Mouse (Mus musculus) kidney, adult 2 months (tissue): ENCODE data around the gene Crybb2. TPM values are rescaled to one million over a fixed set of nuclear protein-coding genes. Genes with fewer than 3 reads are reported as not detected.

ENCODE experiments used
- DNase-seq: peaks from one replicate; pipeline ENCODE4 v3.0.0; 2021
- H3K27ac ChIP-seq: fragments of 200-500 bp; 2 replicates; pipeline ENCODE4 v1.5.1; 2012; ENCODE audit warnings: low read depth, low read length, control low read depth, inconsistent platforms; ENCODE audit not compliant: insufficient read depth
- H3K27me3 ChIP-seq: fragments of 200-500 bp; replicated peaks from 2 replicates; pipeline ENCODE4 v1.6.1; 2012; ENCODE audit warnings: mild to moderate bottlenecking, moderate library complexity, low read length, inconsistent platforms; ENCODE audit not compliant: control insufficient read depth, insufficient read depth
- H3K36me3 ChIP-seq: fragments of 200-500 bp; 2 replicates; pipeline ENCODE4 v1.6.1; 2012; ENCODE audit warnings: mild to moderate bottlenecking, moderate library complexity, low read length, inconsistent platforms; ENCODE audit not compliant: control insufficient read depth, insufficient read depth
- H3K4me1 ChIP-seq: fragments of 200-500 bp; 2 replicates; pipeline ENCODE4 v1.6.1; 2011; ENCODE audit warnings: low read length; ENCODE audit not compliant: control insufficient read depth, insufficient read depth
- H3K4me3 ChIP-seq: fragments of 200-500 bp; 2 replicates; pipeline ENCODE4 v1.5.1; 2011; ENCODE audit warnings: mild to moderate bottlenecking, low read depth, low read length, control low read depth; ENCODE audit not compliant: insufficient read depth
- CTCF ChIP-seq: fragments of 200-500 bp; conservative IDR thresholded peaks from 2 replicates; pipeline ENCODE4 v1.5.1; 2011; ENCODE audit warnings: low read depth, mild to moderate bottlenecking, control low read depth, low read length, moderate library complexity, mixed read lengths; ENCODE audit not compliant: insufficient read depth, insufficient read length
- POLR2A ChIP-seq: fragments of 200-500 bp; IDR thresholded peaks from one replicate; pipeline ENCODE4 v1.6.1; 2011; ENCODE audit warnings: low read depth, low read length, control low read depth
- WGBS: fragments of 180-500 bp; shearing (Covaris S2); methylation state at CpG from one replicate; pipeline ENCODE4 v1.1.7; 2018; 5-methylcytosine and 5-hydroxymethylcytosine counted together
- polyA plus RNA-seq: library from polyadenylated mRNA; depleted of rRNA; stranded (reverse); fragments of >200 nt; gene quantifications from 2 replicates; pipeline ENCODE4 v1.2.3, GENCODE M21; 2012

Gene Crybb2
- polyA plus RNA-seq, 1 experiment, result not detected

DNA sequence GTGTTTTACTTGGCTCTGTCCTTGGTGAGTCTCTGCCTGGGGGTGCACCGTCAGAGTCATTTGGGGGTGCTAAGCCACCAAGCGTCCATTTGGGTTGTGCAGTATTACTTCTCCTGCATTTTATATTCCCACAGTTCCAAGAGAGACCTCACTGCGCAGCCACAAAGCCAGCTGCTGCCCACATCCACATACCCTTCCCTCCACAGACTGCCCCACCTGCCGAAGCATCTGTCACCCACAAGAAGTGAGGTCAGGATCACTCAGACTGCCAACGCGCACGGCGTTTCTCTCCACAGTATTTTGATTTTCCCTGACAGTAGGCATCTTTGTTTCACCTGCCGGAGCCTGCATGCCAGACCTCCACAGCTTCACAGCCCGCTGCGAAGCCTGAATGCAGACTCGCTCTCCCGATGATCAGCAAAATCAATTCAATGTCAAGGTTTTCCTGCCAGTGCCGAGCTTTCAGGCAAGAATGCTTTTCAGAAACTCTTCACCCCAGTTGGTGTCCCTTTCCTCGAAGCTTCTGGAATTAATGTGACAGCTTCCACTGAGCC is 38.6 kb downstream of the Crybb2 start:
- no peaks in the 10 kb centered on the region for H3K4me1 ChIP-seq
- no peak overlapping the region for H3K4me3 ChIP-seq
- no peak for TF ChIP-seq CTCF
- TF ChIP-seq POLR2A, result no peak
- WGBS, result 61% methylated on average over 15 of the region's 15 CpGs
- H3K36me3 ChIP-seq, result no peaks in the 10 kb centered on the region
- DNase-seq, result no peak
- no peak overlapping the region for H3K27ac ChIP-seq
- no peaks in the 10 kb centered on the region for H3K27me3 ChIP-seq

DNA sequence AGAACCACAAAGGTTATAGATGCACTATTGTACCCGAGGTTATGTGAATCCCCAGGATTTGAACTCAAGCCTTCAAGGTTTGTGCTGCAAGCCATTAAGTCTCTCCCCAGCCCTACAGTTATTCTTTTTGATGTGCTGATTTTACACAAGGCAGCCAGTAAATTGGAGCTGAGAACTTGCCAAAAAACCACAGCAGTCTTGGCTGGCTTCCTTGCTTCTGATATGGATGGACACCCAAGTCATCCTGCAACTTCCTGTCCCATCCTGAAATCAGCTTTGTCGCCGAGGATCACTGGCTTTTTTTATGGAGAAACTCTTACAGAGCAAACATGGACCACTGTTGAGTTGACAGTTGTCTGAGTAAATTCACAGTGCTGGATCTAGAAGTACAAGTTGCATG is 39.8 kb downstream of the Crybb2 start:
- Histone ChIP-seq H3K4me3 (no peak overlapping the region), H3K27ac (no peak overlapping the region), H3K4me1 (no peaks in the 10 kb centered on the region), H3K36me3 (no peaks in the 10 kb centered on the region), H3K27me3 (no peaks in the 10 kb centered on the region)
- WGBS, result 54% methylated on average over 3 of the region's 3 CpGs
- peak; percentile 15 for DNase-seq
- TF ChIP-seq POLR2A (no peak), CTCF (no peak)

DNA sequence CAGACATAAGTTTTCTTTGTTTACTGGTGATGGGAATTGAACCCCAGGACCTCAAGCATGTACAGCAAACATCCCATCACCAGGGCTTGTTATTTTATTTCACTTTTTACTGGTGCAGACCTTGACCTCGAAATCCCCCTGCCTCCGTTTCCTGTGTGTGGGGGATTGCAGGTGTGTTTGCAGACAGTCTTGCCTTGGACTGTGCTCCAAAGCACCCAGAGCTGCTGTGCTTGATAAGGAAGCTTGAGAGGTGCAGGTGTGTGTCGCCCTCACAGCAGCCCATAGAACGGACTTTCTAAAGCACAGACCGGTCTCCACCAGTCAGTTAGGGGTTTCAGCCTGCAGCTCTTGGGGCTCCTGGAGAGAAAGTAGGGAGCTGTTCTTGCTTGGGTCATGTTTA is 43.2 kb downstream of the Crybb2 start:
- Histone ChIP-seq H3K36me3 (no peaks in the 10 kb centered on the region), H3K4me3 (no peak overlapping the region), H3K4me1 (0 out of 2 replicates have a peak, but pooled peaks cover 5% of the 10 kb centered on the region), H3K27ac (no peak overlapping the region), H3K27me3 (no peaks in the 10 kb centered on the region)
- 85% methylated on average over 5 of the region's 5 CpGs for WGBS
- no peak for DNase-seq
- TF ChIP-seq CTCF (no peak), POLR2A (no peak)

DNA sequence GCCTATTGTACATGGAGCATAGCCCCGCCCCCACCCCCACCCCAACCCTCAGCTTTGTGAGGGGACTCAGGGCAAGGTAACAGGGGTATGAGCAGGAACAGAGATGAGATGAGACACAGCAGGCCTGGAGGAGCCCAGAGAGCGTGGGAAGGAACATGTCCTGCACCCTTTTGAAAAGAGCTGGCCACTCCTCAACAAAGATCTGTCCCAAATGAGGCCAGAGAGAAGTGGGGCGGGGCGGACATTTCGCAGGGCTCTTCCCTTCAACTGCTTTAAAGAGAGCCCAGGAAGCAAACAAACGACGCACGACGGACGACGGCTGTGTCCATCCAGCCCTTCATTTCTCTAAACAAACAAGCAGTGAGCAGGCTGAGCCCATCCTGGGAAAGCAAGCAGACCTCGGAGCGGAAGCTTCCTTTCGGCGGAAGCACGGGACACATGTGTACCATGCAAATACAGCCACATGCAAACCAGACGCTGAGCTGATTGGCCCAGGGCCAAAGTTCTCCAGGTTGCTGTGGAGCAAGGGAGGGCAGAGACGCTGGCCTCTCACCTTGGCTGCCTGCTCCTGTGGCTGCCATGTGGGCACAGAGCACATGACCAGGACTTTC is 45.7 kb downstream of the Crybb2 start:
- no peaks in the 10 kb centered on the region for H3K27me3 ChIP-seq
- TF ChIP-seq POLR2A, result no peak
- TF ChIP-seq CTCF, result no peak
- 0 out of 2 replicates have a peak, but pooled peaks cover 5% of the 10 kb centered on the region for H3K4me1 ChIP-seq
- peak; percentile 64 for DNase-seq
- WGBS, result 21% methylated on average over 18 of the region's 18 CpGs
- no peak overlapping the region for H3K4me3 ChIP-seq
- no peak overlapping the region for H3K27ac ChIP-seq
- no peaks in the 10 kb centered on the region for H3K36me3 ChIP-seq

DNA sequence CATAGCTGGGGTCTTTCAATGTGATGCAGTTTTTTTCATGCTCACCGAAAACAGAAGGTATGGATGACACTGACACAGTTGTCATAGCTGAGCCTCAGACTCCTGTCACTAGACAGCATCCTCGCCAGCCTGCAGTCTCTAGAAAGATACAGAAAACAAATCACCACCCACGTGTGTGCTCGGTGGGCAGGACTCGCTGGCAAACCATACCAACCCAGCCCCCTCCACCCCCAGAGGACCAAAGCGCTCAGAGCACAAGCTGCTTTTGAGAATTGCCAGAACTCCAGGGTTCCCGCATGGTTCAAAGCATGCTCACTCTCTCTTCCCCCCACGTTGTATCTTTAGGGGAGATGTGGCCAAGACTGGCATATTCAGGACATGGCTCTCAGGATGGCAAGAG is 51.7 kb downstream of the Crybb2 start:
- Histone ChIP-seq H3K27me3 (no peaks in the 10 kb centered on the region), H3K27ac (no peak overlapping the region), H3K4me3 (no peak overlapping the region), H3K36me3 (no peaks in the 10 kb centered on the region), H3K4me1 (no peaks in the 10 kb centered on the region)
- TF ChIP-seq CTCF (no peak), POLR2A (no peak)
- no peak for DNase-seq
- WGBS, result 73% methylated on average over 8 of the region's 8 CpGs

DNA sequence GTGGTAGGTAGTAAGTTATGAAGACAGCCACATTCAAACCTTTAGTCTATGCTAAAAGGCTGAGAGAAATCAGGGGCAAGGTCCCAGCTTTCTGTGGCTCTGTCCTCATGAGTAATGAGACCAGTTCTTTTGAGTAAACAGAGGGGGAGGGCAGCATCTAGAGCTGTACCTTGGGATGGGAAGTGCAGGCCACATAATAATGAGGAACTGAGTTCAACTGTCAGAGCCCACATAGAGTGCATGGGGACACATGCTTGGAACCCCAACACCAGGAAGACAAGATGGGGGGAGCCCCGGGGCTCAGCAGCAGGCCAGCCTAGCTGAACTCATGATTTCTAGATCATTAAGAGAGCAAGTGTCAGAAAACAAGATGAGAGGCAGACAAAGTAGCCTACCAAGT is 52.9 kb downstream of the Crybb2 start:
- TF ChIP-seq CTCF (no peak), POLR2A (no peak)
- 94% methylated on average over 1 of the region's 1 CpGs for WGBS
- Histone ChIP-seq H3K4me3 (no peak overlapping the region), H3K4me1 (no peaks in the 10 kb centered on the region), H3K27me3 (no peaks in the 10 kb centered on the region), H3K27ac (no peak overlapping the region), H3K36me3 (no peaks in the 10 kb centered on the region)
- no peak for DNase-seq

DNA sequence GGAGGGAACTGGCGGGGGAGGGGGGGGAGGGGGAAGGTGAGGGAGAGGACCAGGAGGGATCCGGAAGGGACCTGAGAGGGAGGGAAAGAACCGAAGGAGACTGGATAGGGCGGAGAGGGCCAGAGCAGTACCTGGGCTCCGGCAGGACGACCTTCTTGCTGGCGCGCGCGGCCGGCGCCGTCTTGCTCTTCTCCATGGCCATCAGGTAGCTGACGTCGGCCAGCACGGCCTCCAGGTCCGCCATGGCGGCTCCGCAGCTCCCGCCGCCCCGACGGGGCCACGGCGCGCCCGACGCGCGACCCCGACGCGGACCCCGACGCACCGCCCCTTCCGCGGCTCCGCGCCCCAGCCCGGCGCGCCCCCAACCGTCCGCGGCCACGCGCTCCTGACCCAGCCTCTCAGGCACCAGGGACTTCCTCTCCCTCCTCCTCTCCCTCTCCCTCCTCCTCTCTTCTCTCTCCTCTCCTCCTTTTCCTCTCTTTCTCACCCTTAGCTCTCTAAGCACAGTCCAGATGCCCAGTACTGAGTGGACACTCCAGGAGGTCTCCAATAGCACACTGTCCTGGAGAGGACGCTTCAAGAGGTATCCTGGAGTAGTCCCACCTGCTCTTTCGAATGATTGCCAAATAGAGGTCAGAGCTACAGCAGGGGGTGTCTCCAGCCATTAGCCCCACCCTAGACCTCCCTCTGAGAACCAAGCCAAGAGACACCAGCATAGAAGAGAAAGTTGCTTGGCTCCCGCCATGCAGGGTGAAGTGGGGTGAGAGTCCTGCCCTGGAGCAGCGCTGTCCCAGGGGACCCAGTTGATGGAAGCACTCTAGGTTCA is 54.5 kb downstream of the Crybb2 start, which contains the start of gene Grk3:
Grk3 (minus strand) TSS at position 556 of the 826 bp plus-strand sequence.
- H3K4me3 ChIP-seq, result peak within 1 kb of the TSS; percentile 56
- H3K27ac ChIP-seq, result peak within 1 kb of the TSS; percentile 78
- TF ChIP-seq POLR2A, result no peak
- no peak for TF ChIP-seq CTCF
- H3K36me3 ChIP-seq, result no peaks in the 10 kb centered on the region
- H3K4me1 ChIP-seq, result no peaks in the 10 kb centered on the region
- H3K27me3 ChIP-seq, result no peaks in the 10 kb centered on the region
- WGBS, result 3% methylated on average over 52 of the region's 52 CpGs
- peak; percentile 71 for DNase-seq
